Mouse (Mus musculus) gastrocnemius, postnatal 36 days (tissue): ENCODE measurements around the gene Rad52. TPM values are rescaled to one million over a fixed set of nuclear protein-coding genes. Genes with fewer than 3 reads are reported as not detected.

ENCODE experiments used
- total RNA-seq, 2 experiments: library from RNA; stranded (reverse); gene quantifications; 2 replicates each; pipeline ENCODE4 v1.2.3; 2021

Rad52 gene
- total RNA-seq, 2 experiments from 2014 or later, result 12.9 to 13.3 TPM

Other genes starting within 250 kb of the Rad52 start
- gene Erc1, start 54.5 kb upstream of the Rad52 start, total RNA-seq, result 10 to 100 TPM; 24.6 TPM
- 100 to 1,000 TPM; 283 to 313 TPM for gene Wnk1, start 136.0 kb downstream of the Rad52 start, total RNA-seq
- not detected for gene Ninj2, start 190.7 kb downstream of the Rad52 start, total RNA-seq